Mouse (Mus musculus) midbrain, postnatal 0 days (tissue): Measurements from ENCODE around the gene Zfp78. TPM values are rescaled to one million over a fixed set of nuclear protein-coding genes. Genes with fewer than 3 reads are reported as not detected.
A peak's percentile ranks its signal among the peaks of the same experiment; 100 is the strongest.
"Not testable (repeated sequence)": the region's sequence is repeated elsewhere in the genome, so short reads cannot be mapped to it uniquely, and the experiment has no call there.

Experiments used
- ATAC-seq: fragments of 200-750 bp; cut with Nextera tagmentation; 2 replicates; pipeline ENCODE4 v1.8.0; 2017; ENCODE audit warnings: moderate number of reproducible peaks, mild to moderate bottlenecking, moderate TSS enrichment, moderate library complexity; ENCODE audit not compliant: low FRiP score
- DNase-seq: peaks from one replicate; pipeline ENCODE4 v3.0.0-alpha.2; 2015; ENCODE audit warnings: low spot score
- H3K27ac ChIP-seq: fragments of 300-500 bp; sonication (generic); 2 replicates; pipeline ENCODE4 v1.5.1; 2014; ENCODE audit warnings: low read depth, mild to moderate bottlenecking, low read length, mixed read lengths
- H3K27me3 ChIP-seq: fragments of 300-500 bp; sonication (generic); 2 replicates; pipeline ENCODE4 v1.6.1; 2014; ENCODE audit warnings: low read length, control low read depth, mixed read lengths; ENCODE audit not compliant: insufficient read depth
- H3K36me3 ChIP-seq: fragments of 300-500 bp; sonication (generic); 2 replicates; pipeline ENCODE4 v1.6.1; 2014; ENCODE audit warnings: low read length, control low read depth, mixed read lengths; ENCODE audit not compliant: insufficient read depth
- H3K4me1 ChIP-seq: fragments of 300-500 bp; sonication (generic); 2 replicates; pipeline ENCODE4 v1.6.1; 2014; ENCODE audit warnings: mild to moderate bottlenecking, control low read depth, antibody characterized with exemption, low read length, mixed read lengths; ENCODE audit not compliant: insufficient read depth
- H3K4me2 ChIP-seq: fragments of 300-500 bp; sonication (generic); 2 replicates; pipeline ENCODE4 v1.6.1; 2014; ENCODE audit warnings: low read depth, mild to moderate bottlenecking, low read length, mixed read lengths; ENCODE audit not compliant: poor library complexity, severe bottlenecking
- H3K4me3 ChIP-seq: fragments of 300-500 bp; sonication (generic); 2 replicates; pipeline ENCODE4 v1.5.1; 2014; ENCODE audit warnings: low read depth, mild to moderate bottlenecking, low read length, moderate library complexity
- H3K9ac ChIP-seq: fragments of 300-500 bp; sonication (generic); replicated peaks from 2 replicates; pipeline ENCODE4 v1.6.1; 2014; ENCODE audit warnings: mild to moderate bottlenecking, low read length, moderate library complexity, mixed read lengths; ENCODE audit not compliant: poor library complexity, severe bottlenecking
- H3K9me3 ChIP-seq: fragments of 300-500 bp; sonication (generic); 2 replicates; pipeline ENCODE4 v1.6.1; 2016; ENCODE audit warnings: low read length, control low read depth
- CTCF ChIP-seq: IDR thresholded peaks from 2 replicates; pipeline ENCODE4 v1.5.1; 2016; ENCODE audit warnings: antibody characterized with exemption, mild to moderate bottlenecking
- WGBS: fragments of 180-500 bp; shearing (Covaris S2); extraction: QIAGEN DNeasy Blood & Tissue Kit; methylation state at CpG from one replicate; pipeline ENCODE4 v1.1.7; 2014; 5-methylcytosine and 5-hydroxymethylcytosine counted together
- polyA plus RNA-seq: library from polyadenylated mRNA; unstranded; fragments of >200 nt; fragmentation: Nextera tagmentation; extraction: Ambion mirVana; gene quantifications from 2 replicates; pipeline ENCODE4 v1.2.1, GENCODE M21; 2015
- total RNA-seq: library from RNA; depleted of rRNA; stranded (reverse); fragments of >200 nt; gene quantifications from 2 replicates; pipeline ENCODE4 v1.2.3, GENCODE M21; 2014

Zfp78 gene
- total and polyA plus RNA-seq, 2 experiments from 2014 or later = 2.6 to 3.3 TPM

DNA sequence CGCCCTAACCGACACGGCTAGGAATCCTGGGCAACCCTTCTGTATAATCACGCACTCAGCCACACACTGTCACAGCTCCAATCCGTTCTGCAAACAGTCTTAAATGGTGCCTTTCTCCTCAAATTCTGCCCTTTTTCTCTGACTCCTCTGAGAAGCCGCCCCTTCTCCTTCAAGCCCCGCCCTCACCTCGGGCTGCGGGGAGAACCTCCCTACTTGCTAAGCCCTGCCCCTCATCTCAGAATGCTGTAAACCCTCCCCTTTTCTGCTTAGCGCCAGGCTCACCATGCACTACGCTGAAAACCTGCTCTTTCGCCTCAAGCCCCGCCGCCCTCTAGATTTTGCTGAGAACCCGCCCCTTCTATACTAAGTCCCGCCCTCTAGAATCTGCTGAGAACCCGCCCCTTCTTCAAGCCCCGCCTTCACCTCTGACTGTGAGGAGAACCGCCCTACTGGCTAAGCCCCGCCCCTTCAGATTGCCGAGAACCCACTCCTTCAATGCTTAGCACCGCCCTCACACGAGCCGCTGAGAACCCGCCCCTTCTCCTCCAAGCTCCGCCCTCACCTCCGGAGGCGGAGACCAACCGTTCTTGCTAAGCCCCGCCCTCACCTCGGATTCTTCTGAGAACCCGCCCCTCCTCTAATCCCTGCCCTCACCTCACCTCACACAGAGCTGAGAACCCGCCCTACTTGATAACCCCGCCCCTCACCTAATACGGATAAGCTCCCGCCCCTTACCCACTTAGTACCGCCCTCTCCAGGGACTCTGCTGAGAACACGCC lies 623 bp upstream of the Zfp78 start:
- Histone ChIP-seq H3K4me1 (no peaks in the 10 kb centered on the region), H3K27me3 (no peaks in the 10 kb centered on the region), H3K36me3 (no peaks in the 10 kb centered on the region), H3K9ac (peak overlapping the region; percentile 68), H3K4me3 (peak overlapping the region; percentile 48), H3K27ac (peak overlapping the region; percentile 93), H3K4me2 (peak overlapping the region; percentile 63), H3K9me3 (no peaks in the 10 kb centered on the region)
- peak; percentile 92 for ATAC-seq
- no peak for TF ChIP-seq CTCF
- DNase-seq = peak; percentile 99
- WGBS = under 1% methylated on average over 37 of the region's 38 CpGs

DNA sequence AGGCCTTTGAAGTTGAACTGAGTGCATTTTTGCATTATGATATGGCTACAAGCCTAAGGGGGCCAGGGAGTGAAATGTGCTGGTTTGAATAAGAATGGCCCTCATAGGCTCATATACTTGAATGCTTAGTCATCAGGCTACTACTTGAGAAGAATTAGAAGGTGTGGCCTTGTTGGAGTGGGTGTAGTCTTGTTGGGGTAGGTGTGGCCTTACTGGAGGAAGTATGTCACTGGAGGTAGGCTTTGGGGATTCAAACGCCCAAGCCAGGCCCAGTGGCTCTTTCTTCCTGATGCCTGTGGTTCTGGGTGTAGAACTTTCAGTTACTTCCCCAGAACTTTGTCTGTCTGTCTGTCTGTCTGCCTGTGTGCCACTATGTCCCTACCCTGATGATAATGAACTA lies 1.7 kb downstream of the Zfp78 start:
- no peaks in the 10 kb centered on the region; the same call in 1 of the 2 replicates for H3K36me3 ChIP-seq
- no peaks in the 10 kb centered on the region for H3K4me1 ChIP-seq
- peak overlapping the region; percentile 63; the same call in 1 of the 2 replicates for H3K4me2 ChIP-seq
- no peak overlapping the region for H3K9ac ChIP-seq
- no peaks in the 10 kb centered on the region for H3K27me3 ChIP-seq
- no peak for DNase-seq
- no peak overlapping the region for H3K27ac ChIP-seq
- no peak overlapping the region for H3K4me3 ChIP-seq
- no peak for ATAC-seq
- no peak for TF ChIP-seq CTCF
- 67% methylated on average over 1 of the region's 1 CpGs for WGBS
- H3K9me3 ChIP-seq = no peaks in the 10 kb centered on the region

- no peaks in the 10 kb centered on the region for H3K9me3 ChIP-seq
- DNase-seq (no peak), ATAC-seq (no peak)
- no peaks in the 10 kb centered on the region for H3K27me3 ChIP-seq
- H3K36me3 ChIP-seq = peaks cover 4% of the 10 kb centered on the region
- H3K27ac ChIP-seq = no peak overlapping the region
- H3K4me2 ChIP-seq = no peak overlapping the region
- no peak overlapping the region for H3K4me3 ChIP-seq
- no peak overlapping the region for H3K9ac ChIP-seq
- no peaks in the 10 kb centered on the region for H3K4me1 ChIP-seq
- WGBS = 92% methylated on average over 5 of the region's 5 CpGs
- TF ChIP-seq CTCF = no peak
These were observed 4.1 kb downstream of the Zfp78 start for GRCm38 (mm10) chr7:6367185-6367584.

DNA sequence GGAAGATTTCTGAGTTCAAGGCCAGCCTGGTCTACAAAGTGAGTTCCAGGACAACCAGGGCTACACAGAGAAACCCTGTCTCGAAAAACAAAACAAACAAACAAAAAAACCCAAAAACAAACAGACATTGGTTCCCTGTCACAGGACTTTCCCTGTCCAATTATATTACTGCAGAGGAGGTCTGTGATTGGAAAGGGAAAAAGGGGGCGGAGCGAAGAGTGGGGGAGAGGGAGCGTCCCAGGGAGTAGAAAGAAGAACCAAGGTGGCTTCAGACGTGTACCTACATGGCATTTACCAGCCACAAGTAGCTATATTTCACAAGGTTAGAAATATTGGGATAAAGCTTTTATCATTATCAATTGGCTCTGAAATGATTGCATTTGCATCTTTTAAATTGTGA lies 5.1 kb downstream of the Zfp78 start:
- not testable (repeated sequence) for H3K9ac ChIP-seq, H3K27me3 ChIP-seq, H3K4me3 ChIP-seq, ATAC-seq, H3K4me2 ChIP-seq, H3K27ac ChIP-seq, H3K9me3 ChIP-seq, H3K4me1 ChIP-seq, DNase-seq
- 91% methylated on average over 5 of the region's 5 CpGs for WGBS
- peaks cover 10% of the 10 kb centered on the region for H3K36me3 ChIP-seq

DNA sequence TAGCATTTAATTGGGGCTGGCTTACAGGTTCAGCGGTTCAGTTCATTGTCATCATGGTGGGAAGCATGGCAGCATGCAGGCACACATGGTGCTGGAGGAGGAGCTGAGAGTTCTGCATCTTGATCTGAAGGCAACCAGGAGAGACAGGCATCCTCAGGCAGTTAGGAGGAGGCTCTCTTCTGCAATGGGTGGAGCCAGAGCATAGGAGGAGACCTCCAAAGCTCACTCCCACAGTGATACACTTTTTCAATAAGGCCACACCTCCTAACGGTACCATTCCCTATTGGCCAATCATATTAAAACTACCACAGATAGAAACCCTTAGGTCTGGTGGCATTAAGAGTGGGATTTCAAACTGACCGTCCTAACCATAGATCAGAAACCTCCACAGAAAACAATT lies 6.4 kb downstream of the Zfp78 start:
- H3K27ac ChIP-seq = no peak overlapping the region
- no peak for ATAC-seq
- no peaks in the 10 kb centered on the region for H3K4me1 ChIP-seq
- 92% methylated on average over 3 of the region's 3 CpGs for WGBS
- DNase-seq = no peak
- H3K4me2 ChIP-seq = no peak overlapping the region
- peaks cover 10% of the 10 kb centered on the region for H3K36me3 ChIP-seq
- H3K9me3 ChIP-seq = no peaks in the 10 kb centered on the region
- H3K27me3 ChIP-seq = no peaks in the 10 kb centered on the region
- H3K9ac ChIP-seq = no peak overlapping the region
- H3K4me3 ChIP-seq = no peak overlapping the region
- TF ChIP-seq CTCF = no peak

- no peaks in the 10 kb centered on the region for H3K4me1 ChIP-seq
- no peak for TF ChIP-seq CTCF
- no peak for DNase-seq
- H3K4me2 ChIP-seq = no peak overlapping the region
- peaks cover 16% of the 10 kb centered on the region for H3K36me3 ChIP-seq
- no peaks in the 10 kb centered on the region for H3K9me3 ChIP-seq
- H3K4me3 ChIP-seq = no peak overlapping the region
- no peak overlapping the region for H3K9ac ChIP-seq
- WGBS = 91% methylated on average over 3 of the region's 3 CpGs
- no peak for ATAC-seq
- no peak overlapping the region for H3K27ac ChIP-seq
- H3K27me3 ChIP-seq = no peaks in the 10 kb centered on the region
These were observed 9.9 kb downstream of the Zfp78 start for GRCm38 (mm10) chr7:6372993-6373392.
